Mouse (Mus musculus) spleen, postnatal 10 days (tissue): Measurements from ENCODE around the gene Rad9a.

ENCODE experiments used
- DNase-seq, 2 experiments: peaks; one replicate each; pipeline ENCODE4 v3.0.0; 2021 to 2022; ENCODE audit warnings: low spot score in 2 of 2

The Rad9a gene

DNA sequence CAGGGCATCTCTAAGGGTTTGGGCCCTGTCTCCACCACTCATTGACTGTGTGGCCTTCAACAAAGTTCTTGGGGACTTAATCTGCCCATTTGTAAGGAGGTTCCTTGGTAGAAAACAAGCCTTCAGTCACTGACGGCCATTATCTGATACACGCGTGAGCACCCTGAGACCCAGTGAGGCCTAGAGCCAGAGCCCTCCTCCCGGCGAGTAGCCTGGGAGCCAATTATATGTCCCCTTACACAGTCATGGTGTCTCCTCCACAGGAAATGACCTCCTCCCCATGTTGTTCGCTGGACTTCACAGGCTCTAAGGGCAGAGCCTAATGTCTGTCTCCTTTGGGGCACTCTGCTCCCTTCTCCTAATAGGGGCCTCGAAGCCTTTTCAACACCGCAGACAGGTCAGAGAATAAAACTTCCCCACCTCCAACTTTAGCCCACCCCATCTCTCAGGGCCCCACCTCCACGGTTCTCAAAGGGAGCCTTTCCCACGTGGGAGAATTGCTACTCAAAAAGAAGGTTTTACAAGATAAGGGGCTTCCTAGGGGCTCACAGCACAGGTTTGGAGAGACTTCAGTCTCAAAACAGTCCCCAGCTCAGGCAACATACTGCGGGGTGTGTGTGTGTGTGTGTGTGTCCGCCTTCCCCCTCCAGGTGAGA lies 55.0 kb downstream of the Rad9a start:
- no peak for DNase-seq

DNA sequence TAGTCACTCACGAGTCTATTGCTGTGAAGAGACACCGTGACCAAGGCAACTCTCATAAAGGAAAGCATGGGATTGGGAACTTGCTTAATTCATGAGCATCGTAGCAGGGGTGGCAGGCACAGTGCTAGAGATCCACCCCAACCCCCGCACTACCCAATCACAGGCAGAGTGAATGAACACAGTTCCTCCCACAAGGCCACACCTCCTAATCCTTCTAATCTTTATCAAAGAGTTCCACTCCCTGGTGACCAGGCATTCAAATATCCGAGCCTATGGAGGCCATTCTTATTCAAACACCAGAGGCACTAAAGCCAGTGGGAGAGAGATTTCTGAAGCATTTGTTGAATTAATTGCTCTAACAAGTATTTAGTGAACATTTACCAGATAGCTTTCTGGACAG lies 55.5 kb downstream of the Rad9a start:
- no peak for DNase-seq
